Mouse (Mus musculus) CH12.LX (cell line): Measurements from ENCODE around the gene Magi2. TPM values are rescaled to one million over a fixed set of nuclear protein-coding genes. Genes with fewer than 3 reads are reported as not detected.
A peak's percentile ranks its signal among the peaks of the same experiment; 100 is the strongest.

ENCODE experiments used
- DNase-seq: peaks from one replicate; pipeline ENCODE4 v3.0.0-alpha.2; 2013; ENCODE audit errors: extremely low read depth
- H3K27ac ChIP-seq: 2 replicates; pipeline ENCODE4 v1.5.1; 2012; ENCODE audit warnings: low read depth, mild to moderate bottlenecking, control low read depth, moderate library complexity; ENCODE audit not compliant: insufficient read depth
- H3K27me3 ChIP-seq: replicated peaks from 2 replicates; pipeline ENCODE3; 2012; ENCODE audit warnings: inconsistent platforms
- H3K36me3 ChIP-seq, 2 experiments: replicated peaks in 1 of 2; 2 replicates each; pipeline versions ENCODE3 to v1.6.1; 2012; ENCODE audit warnings: inconsistent platforms in 1 of 2, low read length in 1 of 2, mild to moderate bottlenecking in 1 of 2, mixed read lengths in 1 of 2, moderate library complexity in 1 of 2; ENCODE audit not compliant: control insufficient read depth in 1 of 2, insufficient read depth in 1 of 2
- H3K4me1 ChIP-seq, 2 experiments: 2 replicates each; pipeline ENCODE4 v1.6.1; 2012; ENCODE audit warnings: inconsistent platforms in 1 of 2, moderate library complexity in 1 of 2; ENCODE audit not compliant: insufficient read depth in 2 of 2, control insufficient read depth in 1 of 2
- H3K4me2 ChIP-seq: 2 replicates; pipeline ENCODE4 v1.6.1; 2012; ENCODE audit warnings: low read depth, mild to moderate bottlenecking, control low read depth; ENCODE audit not compliant: poor library complexity, insufficient read depth, severe bottlenecking
- H3K4me3 ChIP-seq, 3 experiments: fragments of 150-350 bp in 1 of 3; sonication (generic) in 1 of 3; replicated peaks in 1 of 3; 2 replicates each; pipeline versions ENCODE3 to v1.5.1; 2011 to 2012; ENCODE audit warnings: low read depth in 2 of 3, low read length in 2 of 3, mild to moderate bottlenecking in 2 of 3, moderate library complexity in 2 of 3, control low read depth in 1 of 3, improper control_type of control experiment in 1 of 3, inconsistent platforms in 1 of 3, mixed read lengths in 1 of 3; ENCODE audit not compliant: poor library complexity in 1 of 3
- H3K79me2 ChIP-seq: replicated peaks from 2 replicates; pipeline ENCODE4 v1.6.1; 2012; ENCODE audit warnings: mild to moderate bottlenecking, moderate library complexity; ENCODE audit not compliant: control insufficient read depth, poor library complexity, insufficient read depth, severe bottlenecking; ENCODE audit errors: extremely low read depth
- H3K9ac ChIP-seq: 2 replicates; pipeline ENCODE4 v1.6.1; 2012; ENCODE audit warnings: low read depth, mild to moderate bottlenecking, control low read depth, moderate library complexity; ENCODE audit not compliant: insufficient read depth
- H3K9me3 ChIP-seq: replicated peaks from 2 replicates; pipeline ENCODE3; 2012; ENCODE audit warnings: low read length, inconsistent platforms, mixed read lengths
- BHLHE40 ChIP-seq: IDR thresholded peaks from 2 replicates; pipeline ENCODE4 v1.6.1; 2011; ENCODE audit warnings: mild to moderate bottlenecking, low read depth, low read length, improper control_type of control experiment
- CHD2 ChIP-seq: IDR thresholded peaks from 2 replicates; pipeline ENCODE4 v1.6.1; 2011; ENCODE audit warnings: low read length, improper control_type of control experiment
- E2F4 ChIP-seq: IDR thresholded peaks from 2 replicates; pipeline ENCODE4 v1.6.1; 2011; ENCODE audit warnings: low read depth, low read length, improper control_type of control experiment; ENCODE audit not compliant: insufficient replicate concordance
- ELF1 ChIP-seq: IDR thresholded peaks from 2 replicates; pipeline ENCODE4 v1.6.1; 2014; ENCODE audit warnings: low read depth, mild to moderate bottlenecking, inconsistent platforms, low read length, improper control_type of control experiment
- EP300 ChIP-seq: IDR thresholded peaks from 2 replicates; pipeline ENCODE4 v1.6.1; 2011; ENCODE audit warnings: low read length, improper control_type of control experiment
- ETS1 ChIP-seq: conservative IDR thresholded peaks from 2 replicates; pipeline ENCODE4 v1.6.1; 2012; ENCODE audit warnings: low read depth, mild to moderate bottlenecking, inconsistent platforms, low read length, improper control_type of control experiment, moderate library complexity
- HCFC1 ChIP-seq: IDR thresholded peaks from 2 replicates; pipeline ENCODE4 v1.6.1; 2012; ENCODE audit warnings: low read depth, mild to moderate bottlenecking, inconsistent platforms, low read length, improper control_type of control experiment
- IRF4 ChIP-seq: IDR thresholded peaks from 2 replicates; pipeline ENCODE4 v1.6.1; 2014; ENCODE audit warnings: low read depth, mild to moderate bottlenecking, inconsistent platforms, low read length, improper control_type of control experiment
- JUND ChIP-seq: conservative IDR thresholded peaks from 2 replicates; pipeline ENCODE4 v1.6.1; 2011; ENCODE audit warnings: low read depth, low read length, improper control_type of control experiment
- MAX ChIP-seq: IDR thresholded peaks from 2 replicates; pipeline ENCODE4 v1.6.1; 2011; ENCODE audit warnings: low read length, improper control_type of control experiment
- MEF2A ChIP-seq: IDR thresholded peaks from 2 replicates; pipeline ENCODE4 v1.6.1; 2014; ENCODE audit warnings: low read depth, mild to moderate bottlenecking, inconsistent platforms, low read length, improper control_type of control experiment, borderline replicate concordance
- MYC ChIP-seq: IDR thresholded peaks from 2 replicates; pipeline ENCODE4 v1.6.1; 2011; ENCODE audit warnings: low read depth, mild to moderate bottlenecking, improper control_type of control experiment, low read length
- PAX5 ChIP-seq: IDR thresholded peaks from 2 replicates; pipeline ENCODE4 v1.6.1; 2012; ENCODE audit warnings: low read length, inconsistent platforms, mixed read lengths
- POLR2A ChIP-seq: IDR thresholded peaks from 2 replicates; pipeline ENCODE4 v1.6.1; 2011; ENCODE audit warnings: low read depth, mild to moderate bottlenecking, improper control_type of control experiment, low read length
- POLR2AphosphoS2 ChIP-seq: IDR thresholded peaks from 2 replicates; pipeline ENCODE4 v1.6.1; 2011; ENCODE audit warnings: low read depth, low read length, improper control_type of control experiment
- RAD21 ChIP-seq: IDR thresholded peaks from 2 replicates; pipeline ENCODE4 v1.6.1; 2011; ENCODE audit warnings: low read depth, mild to moderate bottlenecking, low read length, improper control_type of control experiment, moderate library complexity
- RCOR1 ChIP-seq: conservative IDR thresholded peaks from 2 replicates; pipeline ENCODE4 v1.6.1; 2012; ENCODE audit warnings: low read depth, mild to moderate bottlenecking, inconsistent platforms, low read length, improper control_type of control experiment
- SIN3A ChIP-seq: IDR thresholded peaks from 2 replicates; pipeline ENCODE4 v1.6.1; 2012; ENCODE audit warnings: low read length, improper control_type of control experiment, inconsistent platforms
- SMC3 ChIP-seq: IDR thresholded peaks from 2 replicates; pipeline ENCODE4 v1.6.1; 2011; ENCODE audit warnings: low read depth, low read length, improper control_type of control experiment
- TBP ChIP-seq: conservative IDR thresholded peaks from 2 replicates; pipeline ENCODE4 v1.6.1; 2011; ENCODE audit warnings: low read depth, low read length, improper control_type of control experiment
- TCF12 ChIP-seq: IDR thresholded peaks from 2 replicates; pipeline ENCODE4 v1.6.1; 2014; ENCODE audit warnings: low read depth, mild to moderate bottlenecking, inconsistent platforms, low read length, improper control_type of control experiment
- UBTF ChIP-seq: IDR thresholded peaks from 2 replicates; pipeline ENCODE4 v1.6.1; 2012; ENCODE audit warnings: low read depth, mild to moderate bottlenecking, inconsistent platforms, low read length, improper control_type of control experiment, moderate library complexity
- USF2 ChIP-seq: conservative IDR thresholded peaks from 2 replicates; pipeline ENCODE4 v1.6.1; 2011; ENCODE audit warnings: low read depth, low read length, improper control_type of control experiment
- dilution Hi-C: fragments of 300-500 bp; cut with MboI; formaldehyde crosslinking; loops from 2 replicates; pipeline ENCODE4 v1.14.3; 2020; ENCODE audit warnings: low sequenced_read_pairs; ENCODE audit not compliant: extremely low pct_unique_long_range_greater_than_20kb, extremely low pct_ligation_motif_present
- in situ Hi-C: fragments of 300-500 bp; cut with MboI; formaldehyde crosslinking; loops from 3 replicates; pipeline ENCODE4 v1.14.3; 2019; ENCODE audit warnings: low sequenced_read_pairs, low pct_ligation_motif_present, low pct_unique_long_range_greater_than_20kb, mixed read lengths
- polyA plus RNA-seq: library from polyadenylated mRNA; unstranded; fragments of >175 nt; gene quantifications from 2 replicates; pipeline ENCODE4 v1.2.1, GENCODE M21; 2012; ENCODE audit warnings: low read depth; ENCODE audit not compliant: insufficient read length
- total RNA-seq, 2 experiments: library from RNA; depleted of rRNA; stranded (reverse); fragments of 300-350 nt in 1 of 2; fragments of >200 nt in 1 of 2; gene quantifications; 2 replicates each; pipeline ENCODE4 v1.2.3; 2012 to 2014

The Magi2 gene
- total and polyA plus RNA-seq, 3 experiments, result 0.37 to 0.63 (median 0.42) TPM

GRCm38 (mm10) chr5:20678573-20678972 is 1451.7 kb downstream of the Magi2 start:
- no peak overlapping the region for H3K4me3 ChIP-seq
- in situ Hi-C loops, result loop anchor here (25.0 kb wide), 1 partner anchor 191 kb away; no protein-coding TSS in a partner anchor
- dilution Hi-C loops, result no loop called here

DNA sequence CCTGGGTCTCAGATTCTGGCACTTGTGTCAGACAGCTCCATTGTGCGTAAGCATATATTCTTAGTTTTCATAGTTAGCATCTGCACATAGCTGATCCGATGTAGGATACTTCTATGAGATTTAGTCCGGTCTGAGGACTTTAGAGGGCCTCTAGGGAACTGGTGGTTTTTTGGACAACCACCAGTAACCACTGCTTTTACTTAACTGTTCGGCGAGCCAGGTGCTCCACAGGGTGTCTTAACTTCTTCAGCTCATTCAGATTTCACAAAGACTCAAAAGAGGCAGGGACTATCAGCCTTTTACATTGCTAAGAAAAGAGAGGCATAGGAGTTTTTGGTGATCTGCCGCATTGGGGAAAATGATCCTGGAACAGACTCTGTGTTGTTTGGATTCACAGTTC is 1453.1 kb downstream of the Magi2 start:
- TF ChIP-seq POLR2A (no peak), E2F4 (no peak), BHLHE40 (peak; percentile 19; the same call in 1 of the 2 replicates), TCF12 (0 out of 2 replicates have a peak, but pooled peaks have one; percentile 31), EP300 (peak; percentile 57)
- TF ChIP-seq, all 38 proteins: peak for 3
- dilution Hi-C loops, result no loop called here

More at GRCm38 (mm10) chr5:20678573-20678972, 1451.7 kb downstream of the Magi2 start:
- Histone ChIP-seq H3K27me3 (no peaks in the 10 kb centered on the region), H3K36me3 (no peaks in the 10 kb centered on the region), H3K27ac (no peak overlapping the region), H3K4me2 (no peak overlapping the region), H3K4me1 (peaks cover 24 to 59% of the 10 kb centered on the region in 2 experiments), H3K9ac (no peak overlapping the region), H3K9me3 (no peaks in the 10 kb centered on the region), H3K79me2 (no peaks in the 10 kb centered on the region)
- no peak for DNase-seq
- TF ChIP-seq TCF12 (no peak), POLR2A (no peak), SMC3 (no peak), MAX (no peak), SIN3A (no peak), POLR2AphosphoS2 (no peak), USF2 (no peak), CHD2 (no peak), PAX5 (no peak)

DNA sequence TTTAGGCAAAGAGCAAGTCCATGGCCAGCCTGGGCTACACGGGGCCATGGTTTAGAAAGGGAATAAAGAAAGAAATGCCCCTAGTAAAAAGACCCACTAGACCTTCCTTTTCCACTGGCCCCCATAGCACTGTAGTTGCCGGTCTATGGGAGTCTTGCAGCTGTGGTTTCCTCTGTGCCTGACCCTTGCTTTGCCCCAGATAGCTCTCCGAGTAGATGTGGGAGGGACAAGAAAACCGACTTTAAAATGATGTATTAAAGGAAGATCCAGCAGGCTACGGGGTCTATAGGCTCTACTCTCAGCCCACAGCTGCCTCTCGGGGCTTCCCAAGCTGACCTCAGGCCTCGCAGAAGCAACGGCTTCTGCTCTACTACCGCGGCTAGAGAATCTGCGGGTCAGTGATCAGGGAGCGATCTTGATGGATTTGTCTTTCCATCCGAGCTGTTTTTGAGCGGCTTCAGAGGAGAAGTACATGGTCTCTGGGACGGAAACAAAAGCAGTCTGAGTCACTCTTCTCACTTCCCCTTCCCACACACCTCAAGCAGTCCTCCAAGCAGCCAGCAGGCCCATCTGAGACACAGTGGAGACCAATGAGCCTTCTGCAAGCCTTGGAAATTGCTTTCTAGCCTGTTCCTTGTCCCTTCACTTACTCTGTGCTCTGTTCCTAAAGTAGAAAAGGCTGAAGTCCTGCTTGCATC is 1454.1 kb downstream of the Magi2 start:
- in situ Hi-C loops, result loop anchor here (25.0 kb wide), 1 partner anchor 194 kb away; no protein-coding TSS in a partner anchor
- H3K79me2 ChIP-seq, result no peaks in the 10 kb centered on the region
- no peaks in the 10 kb centered on the region for H3K36me3 ChIP-seq
- dilution Hi-C loops, result no loop called here
- no peaks in the 10 kb centered on the region for H3K27me3 ChIP-seq
- H3K27ac ChIP-seq, result peak overlapping the region; percentile 68
- peak overlapping the region; percentile 41 for H3K4me2 ChIP-seq
- H3K4me3 ChIP-seq, result peak overlapping the region; percentile 3 to 30 (median 7)
- peak; percentile 94 for DNase-seq
- H3K9ac ChIP-seq, result no peak overlapping the region
- H3K4me1 ChIP-seq, result peaks cover 23 to 53% of the 10 kb centered on the region in 2 experiments
- H3K9me3 ChIP-seq, result no peaks in the 10 kb centered on the region
- TF ChIP-seq SIN3A (peak; percentile 33; the same call in 1 of the 2 replicates), ELF1 (peak; percentile 36; the same call in 1 of the 2 replicates), BHLHE40 (peak; percentile 70), MYC (peak; percentile 78), TCF12 (peak; percentile 78), EP300 (peak; percentile 100), UBTF (no peak), HCFC1 (no peak), RAD21 (no peak; the same call in 1 of the 2 replicates), TBP (peak; percentile 57; the same call in 1 of the 2 replicates), ETS1 (peak; percentile 88), MEF2A (peak; percentile 88; the same call in 1 of the 2 replicates), RCOR1 (peak; percentile 94), JUND (peak; percentile 92), IRF4 (peak; percentile 99)

More for the DNA sequence above, 1453.1 kb downstream of the Magi2 start:
- Histone ChIP-seq H3K9me3 (no peaks in the 10 kb centered on the region), H3K4me1 (peaks cover 24 to 55% of the 10 kb centered on the region in 2 experiments), H3K36me3 (no peaks in the 10 kb centered on the region), H3K27me3 (no peaks in the 10 kb centered on the region), H3K27ac (peak overlapping the region; percentile 68; the same call in 1 of the 2 replicates), H3K79me2 (no peaks in the 10 kb centered on the region), H3K4me3 (no peak overlapping the region), H3K4me2 (peak overlapping the region; percentile 41; the same call in 1 of the 2 replicates), H3K9ac (no peak overlapping the region)
- in situ Hi-C loops, result loop anchor here (25.0 kb wide), 1 partner anchor 193 kb away; no protein-coding TSS in a partner anchor
- DNase-seq, result peak; percentile 58
